In the genomic region with DNA sequence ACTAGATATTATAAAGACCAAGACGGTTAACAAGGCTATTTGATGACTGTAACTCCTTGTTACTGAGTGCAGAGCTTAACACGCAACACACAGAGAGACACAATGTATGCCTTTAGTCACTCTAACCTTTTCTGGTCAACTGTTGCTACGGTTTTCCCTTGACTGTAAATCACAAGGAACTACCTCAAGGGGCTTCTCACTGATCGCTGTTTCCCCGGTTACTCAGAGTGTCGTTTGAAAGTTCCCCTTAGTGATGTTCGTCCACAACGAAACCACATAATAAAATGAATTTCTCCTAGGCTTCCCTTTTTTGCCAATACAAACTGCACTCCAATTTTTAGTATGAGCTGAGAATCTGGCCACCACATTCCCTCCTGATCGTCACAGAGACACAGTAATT, we compare ENCODE assay signal across 8 mouse cellular contexts.
DNase-seq lines count a peak whose midpoint lies in the region; ATAC-seq and TF ChIP-seq lines count a peak whose summit lies in the region.
"Had no signal": no experiment of that assay in that cellular context is flagged by ENCODE, and none has a peak within 500 bp of the region (broad histone marks: within the 10 kb centered on the region; RNA-seq: fewer than 3 reads in every experiment).

No protein-coding gene starts in this region.

- TF ChIP-seq CTCF in lung, embryonic 14.5 days (IDR thresholded peaks at IDR 0.05; ENCODE audit: low read depth): no peak
- no peak for TF ChIP-seq CTCF in small intestine, adult 2 months (IDR thresholded peaks at IDR 0.05; ENCODE audit: extremely low read depth, insufficient read length, insufficient replicate concordance, low read depth, low read length)

- no peak overlapping the region for H3K27ac ChIP-seq in lung, embryonic 14.5 days (ENCODE audit: low read depth)
- H3K27ac ChIP-seq in embryonic facial prominence, embryonic 15.5 days (replicated peaks): no peak overlapping the region
- H3K27ac ChIP-seq in intestine, embryonic 14.5 days (ENCODE audit: low read depth): peak overlapping the region; percentile 23; the same call in 1 of the 2 replicates
- 0 out of 2 replicates have a peak overlapping the region, but pooled peaks have one; percentile 6 for H3K27ac ChIP-seq in small intestine, adult 2 months (ENCODE audit: insufficient read depth, low read depth, low read length)

- ATAC-seq in lung, embryonic 14.5 days (ENCODE audit: insufficient read depth): no peak
- ATAC-seq in embryonic facial prominence, embryonic 15.5 days (ENCODE audit: insufficient number of reproducible peaks, low FRiP score, low TSS enrichment, low read depth): no peak
- ATAC-seq in intestine, embryonic 14.5 days (replicated peaks; ENCODE audit: low FRiP score, low TSS enrichment, low read depth): no peak

- no peak for TF ChIP-seq POLR2A in small intestine, adult 2 months (IDR thresholded peaks at IDR 0.05; ENCODE audit: low read depth, low read length)

- H3K9me3 ChIP-seq in lung, embryonic 14.5 days (ENCODE audit: low read depth, low read length): no peaks in the 10 kb centered on the region
- H3K9me3 ChIP-seq in embryonic facial prominence, embryonic 15.5 days (replicated peaks): no peaks in the 10 kb centered on the region
- no peaks in the 10 kb centered on the region for H3K9me3 ChIP-seq in intestine, embryonic 14.5 days (ENCODE audit: control insufficient read depth, low read length)

- peak overlapping the region; percentile 54 for H3K4me2 ChIP-seq in lung, embryonic 14.5 days
- H3K4me2 ChIP-seq in embryonic facial prominence, embryonic 15.5 days (replicated peaks): peak overlapping the region; percentile 0; the same call in 1 of the 2 replicates
- H3K4me2 ChIP-seq in intestine, embryonic 14.5 days (ENCODE audit: low read length): peak overlapping the region; percentile 78

- DNase-seq in lung, embryonic 14.5 days: no peak
- no peak for DNase-seq in lung, adult 18-20 months
- DNase-seq in intestine, embryonic 14.5 days (ENCODE audit: low spot score): no peak
- DNase-seq in right cerebral cortex, postnatal 14 days: no peak
- DNase-seq in adrenal gland, adult 8-10 months: no peak
- DNase-seq: cerebellum, adult 11 months had no signal

- H3K27me3 ChIP-seq in lung, embryonic 14.5 days (ENCODE audit: insufficient read depth, low read length): no peaks in the 10 kb centered on the region
- no peaks in the 10 kb centered on the region for H3K27me3 ChIP-seq in embryonic facial prominence, embryonic 15.5 days
- H3K27me3 ChIP-seq in intestine, embryonic 14.5 days (replicated peaks; ENCODE audit: control insufficient read depth, insufficient read depth, low read length): no peaks in the 10 kb centered on the region
- no peaks in the 10 kb centered on the region for H3K27me3 ChIP-seq in small intestine, adult 2 months (ENCODE audit: control insufficient read depth, insufficient read depth, low read length)

- H3K9ac ChIP-seq in lung, embryonic 14.5 days: no peak overlapping the region
- no peak overlapping the region for H3K9ac ChIP-seq in embryonic facial prominence, embryonic 15.5 days
- peak overlapping the region; percentile 18; the same call in 1 of the 2 replicates for H3K9ac ChIP-seq in intestine, embryonic 14.5 days (ENCODE audit: low read length)

- no peaks in the 10 kb centered on the region for H3K36me3 ChIP-seq in lung, embryonic 14.5 days (ENCODE audit: insufficient read depth)
- no peaks in the 10 kb centered on the region for H3K36me3 ChIP-seq in embryonic facial prominence, embryonic 15.5 days
- H3K36me3 ChIP-seq in intestine, embryonic 14.5 days (ENCODE audit: control insufficient read depth, insufficient read depth, low read length): no peaks in the 10 kb centered on the region
- no peaks in the 10 kb centered on the region for H3K36me3 ChIP-seq in small intestine, adult 2 months (ENCODE audit: control insufficient read depth, insufficient read depth, low read length)

- 31% methylated on average over 9 of the region's 9 CpGs for WGBS in lung, embryonic 14.5 days
- 51% methylated on average over 9 of the region's 9 CpGs for WGBS in embryonic facial prominence, embryonic 15.5 days
- WGBS in intestine, embryonic 14.5 days: 17% methylated on average over 9 of the region's 9 CpGs
- WGBS in small intestine, adult 2 months: 79% methylated on average over 9 of the region's 9 CpGs

- peak overlapping the region; percentile 2; the same call in 1 of the 2 replicates for H3K4me3 ChIP-seq in lung, embryonic 14.5 days (ENCODE audit: low read depth, low read length)
- H3K4me3 ChIP-seq in embryonic facial prominence, embryonic 15.5 days (replicated peaks): no peak overlapping the region
- peak overlapping the region; percentile 18 for H3K4me3 ChIP-seq in intestine, embryonic 14.5 days (ENCODE audit: low read depth, low read length)
- no peak overlapping the region for H3K4me3 ChIP-seq in small intestine, adult 2 months (ENCODE audit: low read depth, low read length)

- peaks cover 7% of the 10 kb centered on the region for H3K4me1 ChIP-seq in lung, embryonic 14.5 days (ENCODE audit: insufficient read depth)
- H3K4me1 ChIP-seq in embryonic facial prominence, embryonic 15.5 days: peaks cover 16% of the 10 kb centered on the region
- H3K4me1 ChIP-seq in intestine, embryonic 14.5 days (replicated peaks; ENCODE audit: control insufficient read depth, insufficient read depth, low read length): peaks cover 56% of the 10 kb centered on the region
- H3K4me1 ChIP-seq in small intestine, adult 2 months (ENCODE audit: control insufficient read depth, insufficient read depth, insufficient read length, low read length): peaks cover 13% of the 10 kb centered on the region

Comparison
In these comparisons a context has a peak if more than half of its experiments do, and no peak if none do; other contexts are left out.
1. H3K27ac ChIP-seq: peak in intestine, embryonic 14.5 days (single experiment) and small intestine, adult 2 months (single experiment); none in lung, embryonic 14.5 days (single experiment) and embryonic facial prominence, embryonic 15.5 days (single experiment).
2. H3K4me2 ChIP-seq: peak in every context shown above with its lines; median percentile 78 in intestine, embryonic 14.5 days; 54 in lung, embryonic 14.5 days; 0 in embryonic facial prominence, embryonic 15.5 days.
3. H3K4me3 ChIP-seq: peak in lung, embryonic 14.5 days (single experiment) and intestine, embryonic 14.5 days (single experiment); none in embryonic facial prominence, embryonic 15.5 days (single experiment) and small intestine, adult 2 months (single experiment).